Mouse (Mus musculus): ENCODE measurements around the gene Gm4131.
"Not testable (repeated sequence)": the region's sequence is repeated elsewhere in the genome, so short reads cannot be mapped to it uniquely, and the experiment has no call there.

The Gm4131 gene

DNA sequence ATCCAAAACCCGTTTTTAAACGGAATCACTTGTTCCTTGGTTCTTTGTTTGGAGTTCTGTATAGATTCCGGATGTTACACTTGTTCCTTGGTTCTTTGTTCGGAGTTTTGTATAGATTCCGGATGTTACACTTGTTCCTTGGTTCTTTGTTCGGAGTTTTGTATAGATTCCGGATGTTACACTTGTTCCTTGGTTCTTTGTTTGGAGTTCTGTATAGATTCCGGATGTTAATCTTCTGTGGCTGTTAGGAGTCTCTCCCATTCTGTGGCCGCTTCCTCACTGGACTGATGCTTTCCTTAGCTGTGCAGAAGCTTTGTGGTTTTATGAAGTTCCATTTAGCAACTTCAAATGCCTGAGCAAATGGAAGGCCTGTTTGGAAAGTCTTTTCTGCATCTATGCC lies at the start of gene Gm4131:
Gene Gm4131 (minus strand): TSS at position 101 of the 400 bp plus-strand sequence.
- in situ Hi-C loops (cut with MboI, MseI), result not testable (repeated sequence)

DNA sequence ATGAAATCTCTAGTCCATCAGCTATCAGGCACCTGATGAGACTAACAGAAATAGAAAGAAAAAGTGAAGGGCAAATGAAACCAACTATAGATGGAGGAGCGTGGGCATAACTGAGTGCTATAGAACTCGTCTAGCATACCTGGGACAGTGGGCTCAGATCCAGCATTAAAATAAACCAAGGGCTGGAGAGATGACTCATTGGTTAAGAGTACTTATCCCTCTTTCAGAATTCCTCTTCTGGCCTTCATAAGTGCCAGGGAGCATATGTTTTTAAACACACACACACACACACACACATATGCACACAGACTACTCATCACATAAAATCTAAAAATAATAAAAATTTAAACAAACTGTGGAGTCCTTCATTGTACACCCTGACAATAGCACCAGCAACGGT lies 43.2 kb upstream of the Gm4131 start:
- in situ Hi-C loops (cut with MboI, MseI), result loop anchor here (10.0 kb wide), 1 partner anchor 815 kb away; no protein-coding TSS in a partner anchor

GRCm38 (mm10) chr14:62607791-62608196 lies 41.1 kb upstream of the Gm4131 start:
- in situ Hi-C loops (cut with MboI, MseI), result no loop called here

- in situ Hi-C loops (cut with MboI, MseI), result no loop called here
Measured at GRCm38 (mm10) chr14:62602869-62603268, 36.1 kb upstream of the Gm4131 start.

- in situ Hi-C loops (cut with MboI, MseI), result no loop called here
Measured at GRCm38 (mm10) chr14:62602271-62602670, 35.5 kb upstream of the Gm4131 start.

DNA sequence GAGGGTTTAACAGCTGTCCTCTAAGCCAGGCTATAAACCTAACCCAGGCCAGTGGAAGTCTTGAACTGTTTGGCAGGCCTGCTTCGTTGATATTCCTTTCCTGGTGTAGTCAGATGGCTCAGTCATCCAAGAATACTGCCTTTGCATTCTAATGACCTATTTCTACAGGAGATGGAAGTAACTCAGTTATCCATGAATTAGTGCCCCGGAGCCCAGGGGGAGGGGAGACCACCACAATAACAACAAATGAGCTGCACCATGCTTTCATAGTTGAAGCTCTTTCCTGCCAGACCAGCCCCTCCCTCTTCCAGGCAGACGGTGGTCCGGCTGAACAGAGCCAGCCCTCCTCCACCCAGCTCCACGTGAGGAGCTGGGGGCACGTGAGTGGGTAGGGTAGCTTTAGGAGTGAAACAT lies 33.4 kb upstream of the Gm4131 start:
- in situ Hi-C loops (cut with MboI, MseI), result no loop called here

DNA sequence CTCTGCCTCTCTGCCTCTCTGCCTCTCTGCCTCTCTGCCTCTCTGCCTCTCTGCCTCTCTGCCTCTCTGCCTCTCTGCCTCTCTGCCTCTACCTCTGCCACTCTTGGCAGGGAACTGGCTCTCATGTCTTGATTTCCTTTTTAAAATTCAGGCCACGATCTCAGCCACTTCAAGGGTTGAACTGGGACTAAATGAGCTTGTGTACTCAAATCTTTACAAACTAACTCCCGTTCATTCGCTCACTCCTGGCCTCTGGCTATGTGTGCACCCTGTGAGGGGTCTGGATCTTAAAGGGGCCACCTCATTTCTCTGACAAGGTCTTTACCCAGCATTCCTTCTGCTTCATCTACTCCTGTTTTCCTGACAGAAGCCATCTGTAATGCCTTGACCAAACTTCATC lies 18.6 kb upstream of the Gm4131 start:
- in situ Hi-C loops (cut with MboI, MseI), result no loop called here

DNA sequence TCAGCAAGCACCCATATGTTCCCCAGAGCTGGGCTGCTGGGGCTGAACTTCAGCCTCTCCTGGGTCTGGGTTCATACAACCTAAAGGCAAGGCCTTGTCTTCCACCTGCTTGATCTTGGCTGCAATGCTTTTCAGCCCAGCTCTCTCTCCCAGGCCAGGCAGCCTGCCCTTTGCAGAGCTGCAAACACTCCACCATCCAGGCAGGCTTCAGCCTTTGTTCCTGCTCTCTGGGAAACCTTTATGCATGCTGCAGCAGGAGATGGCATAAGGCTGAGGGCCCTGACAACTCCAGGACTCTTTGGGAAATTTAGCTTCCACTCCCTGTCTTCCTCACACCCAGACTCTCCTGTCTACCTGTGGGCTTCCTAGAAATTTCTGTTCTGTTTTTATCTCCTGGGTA lies 17.9 kb upstream of the Gm4131 start:
- in situ Hi-C loops (cut with MboI, MseI), result no loop called here

GRCm38 (mm10) chr14:62581768-62582167 lies 15.0 kb upstream of the Gm4131 start:
- in situ Hi-C loops (cut with MboI, MseI), result no loop called here

DNA sequence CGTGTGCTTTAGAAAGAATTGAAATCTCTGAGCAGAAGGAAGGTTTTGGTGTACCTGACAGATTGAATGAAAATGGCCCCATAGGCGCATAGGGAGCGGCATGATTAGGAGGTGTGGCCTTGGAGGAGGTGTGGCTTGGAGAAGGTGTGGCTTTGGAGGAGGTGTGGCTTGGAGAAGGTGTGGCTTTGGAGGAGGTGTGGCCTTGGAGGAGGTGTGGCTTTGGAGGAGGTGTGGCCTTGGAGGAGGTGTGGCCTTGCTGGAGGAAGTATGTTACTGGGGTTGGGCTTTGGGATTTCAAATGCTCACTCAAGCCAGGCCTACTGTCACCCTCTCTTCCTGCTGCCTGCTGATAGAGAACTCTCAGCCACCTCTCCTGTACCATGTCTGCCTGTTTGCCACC lies 14.2 kb upstream of the Gm4131 start:
- in situ Hi-C loops (cut with MboI, MseI), result no loop called here

DNA sequence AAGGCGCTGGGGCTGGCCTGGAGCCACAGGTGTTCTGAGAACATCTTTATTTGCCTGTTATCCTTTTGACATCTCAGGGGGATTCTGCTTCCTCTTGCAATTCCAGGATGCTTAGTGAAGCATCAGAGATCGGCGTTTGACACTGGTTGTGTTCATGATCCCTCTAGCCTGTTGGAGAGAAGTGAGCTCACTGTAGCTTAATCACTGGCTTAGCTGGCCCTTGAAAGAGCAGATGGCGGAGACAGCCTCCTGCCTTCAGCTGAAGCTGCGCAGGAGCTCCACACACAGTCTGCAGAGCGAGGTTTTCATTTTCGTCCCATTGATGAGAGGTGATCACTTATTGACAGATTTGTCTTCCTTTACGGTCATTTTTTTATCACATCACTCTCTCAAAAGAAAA lies 9.1 kb upstream of the Gm4131 start:
- in situ Hi-C loops (cut with MboI, MseI), result no loop called here

- in situ Hi-C loops (cut with MboI, MseI), result no loop called here
Measured at GRCm38 (mm10) chr14:62574906-62575305, 8.2 kb upstream of the Gm4131 start.

DNA sequence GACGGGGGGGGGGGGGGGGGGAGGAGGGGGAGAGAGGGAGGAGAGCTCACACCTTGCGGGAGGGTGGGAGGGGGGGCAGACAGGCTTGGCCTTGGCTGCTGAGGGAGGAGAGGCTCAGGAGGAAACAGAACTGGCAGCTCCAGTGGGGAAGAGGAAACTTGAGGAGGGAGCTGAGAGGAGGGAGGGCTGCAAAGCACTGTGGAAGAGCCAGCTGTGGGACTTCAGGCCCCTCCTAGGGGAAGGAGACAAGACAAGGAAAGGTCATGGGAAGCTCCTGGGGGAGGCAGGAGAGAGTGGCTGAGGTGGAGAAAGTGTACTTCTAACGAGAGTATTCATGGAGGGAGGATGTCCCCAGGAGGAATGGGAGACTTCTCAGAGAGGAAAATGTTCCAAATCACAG lies 6.7 kb upstream of the Gm4131 start:
- in situ Hi-C loops (cut with MboI, MseI), result no loop called here

- in situ Hi-C loops (cut with MboI, MseI), result no loop called here
Measured at GRCm38 (mm10) chr14:62570299-62570698, 3.6 kb upstream of the Gm4131 start.

GRCm38 (mm10) chr14:62569463-62569862 lies 2.7 kb upstream of the Gm4131 start:
- in situ Hi-C loops (cut with MboI, MseI), result no loop called here

GRCm38 (mm10) chr14:62563679-62564078 lies 3.0 kb downstream of the Gm4131 start:
- in situ Hi-C loops (cut with MboI, MseI), result no loop called here

GRCm38 (mm10) chr14:62561875-62562748 lies 4.6 kb downstream of the Gm4131 start:
- in situ Hi-C loops (cut with MboI, MseI), result no loop called here

GRCm38 (mm10) chr14:62557111-62557510 lies 9.6 kb downstream of the Gm4131 start:
- in situ Hi-C loops (cut with MboI, MseI), result no loop called here

DNA sequence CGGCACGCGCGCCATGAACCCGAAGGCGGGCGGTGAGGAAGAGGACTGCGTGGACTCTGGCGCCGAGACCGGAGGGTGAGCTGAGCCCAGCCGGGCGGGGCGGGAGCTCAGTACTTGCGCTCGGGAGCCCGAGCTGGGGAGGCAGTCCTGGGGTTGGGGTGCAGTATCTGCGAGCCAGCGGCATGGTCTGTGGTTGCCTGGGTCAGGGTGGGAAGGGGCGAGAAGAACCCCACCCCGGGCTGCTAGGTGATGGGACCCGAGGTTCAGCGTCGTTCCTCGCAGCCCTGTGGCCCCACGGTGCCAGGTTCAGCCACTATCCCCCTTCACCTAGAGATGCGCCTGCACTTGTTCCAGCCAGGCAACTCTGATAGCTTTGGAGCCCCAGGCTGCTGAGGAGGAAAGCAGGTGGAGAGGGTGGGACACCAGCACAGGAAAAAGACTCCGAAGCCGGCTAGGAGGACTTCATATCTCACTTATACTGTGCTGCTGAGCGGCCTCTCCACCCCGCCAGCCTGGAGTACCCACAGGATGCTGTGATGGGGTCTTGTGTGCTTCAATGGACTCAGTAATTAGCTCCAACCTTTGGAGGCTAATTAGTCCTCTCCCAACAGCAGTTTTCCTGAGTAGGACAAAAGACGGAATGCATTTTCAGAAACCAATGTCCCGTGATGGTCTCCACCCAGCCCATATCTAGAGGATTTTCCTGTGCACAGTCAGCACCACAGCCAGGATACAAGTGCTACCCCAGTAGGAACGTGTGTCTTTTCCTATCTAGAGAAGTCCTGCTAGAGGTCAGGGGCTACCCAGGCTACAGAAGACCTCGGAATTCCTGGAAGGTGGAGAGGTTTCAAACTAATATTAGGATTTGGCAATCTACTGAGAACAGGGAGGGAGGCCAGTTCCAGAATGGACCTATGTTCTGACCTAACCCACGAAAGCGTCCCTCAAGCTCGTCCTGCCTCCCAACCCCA lies 10.6 kb downstream of the Gm4131 start:
- in situ Hi-C loops (cut with MboI, MseI), result no loop called here

DNA sequence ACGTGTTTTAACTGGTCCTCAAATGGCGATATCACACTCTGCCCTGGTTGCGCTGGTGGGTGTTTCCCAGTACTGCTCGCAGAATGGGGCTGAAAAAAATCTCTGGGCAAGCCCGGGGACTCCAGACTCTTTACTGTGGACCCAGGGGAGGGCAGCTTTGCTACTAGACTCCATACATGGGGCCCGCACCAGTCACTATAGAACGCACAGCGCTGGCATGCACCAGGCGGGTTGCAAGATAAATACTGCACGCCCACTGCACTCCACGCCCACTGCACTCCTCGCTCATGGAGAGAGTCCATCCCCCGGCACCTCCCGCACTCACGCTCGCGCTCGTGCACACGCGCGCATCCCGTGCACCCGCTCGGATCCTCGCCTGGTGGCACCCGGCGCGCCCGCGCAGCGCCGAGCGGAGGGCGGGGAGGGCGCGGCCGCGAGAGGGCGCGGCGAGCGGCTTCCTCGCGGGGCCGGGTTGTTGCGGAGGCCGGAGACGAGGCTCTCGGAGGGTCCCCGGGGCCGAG lies 11.4 kb downstream of the Gm4131 start, which contains the start of gene Fam124a:
Gene Fam124a (plus strand): TSS at position 429 of the 521 bp plus-strand sequence.
- in situ Hi-C loops (cut with MboI, MseI), result no loop called here

DNA sequence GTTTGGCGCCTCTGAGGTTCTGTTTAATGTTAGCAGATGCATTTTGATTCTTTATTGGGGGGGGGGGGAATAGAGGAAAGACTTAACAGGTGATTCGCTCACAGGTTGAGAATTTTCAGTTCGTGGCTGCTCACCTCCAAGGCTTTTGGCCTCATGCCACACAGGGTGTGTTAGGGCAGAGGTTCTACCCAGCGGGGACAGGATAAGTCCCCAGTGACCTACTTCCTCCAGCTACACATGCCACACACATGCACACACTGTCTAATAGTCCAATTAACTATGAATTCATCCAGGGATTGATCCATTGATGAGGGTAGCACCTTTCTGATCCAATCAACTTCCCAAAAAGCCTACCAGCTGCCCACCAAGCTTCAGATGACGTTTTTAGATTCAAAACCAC lies 12.9 kb downstream of the Gm4131 start:
- in situ Hi-C loops (cut with MboI, MseI), result no loop called here

GRCm38 (mm10) chr14:62552771-62553170 lies 13.9 kb downstream of the Gm4131 start:
- in situ Hi-C loops (cut with MboI, MseI), result no loop called here
